Mouse (Mus musculus): Measurements from ENCODE around the gene Gm20388.
A peak's percentile ranks its signal among the peaks of the same experiment; 100 is the strongest.

Gene Gm20388

GRCm38 (mm10) chr8:122329553-122330239 is 2419.1 kb downstream of the Gm20388 start:
- DNase-seq (ENCODE audit: low spot score in 2 of 2): no peak

GRCm38 (mm10) chr8:122330446-122331133 is 2419.9 kb downstream of the Gm20388 start:
- DNase-seq (ENCODE audit: low spot score in 2 of 2): no peak

GRCm38 (mm10) chr8:122331134-122331523 is 2420.5 kb downstream of the Gm20388 start:
- DNase-seq (ENCODE audit: low spot score in 2 of 2): peak; percentile 68 to 81

- peak; percentile 75 to 83 for DNase-seq (ENCODE audit: low spot score in 2 of 2)
Measured at GRCm38 (mm10) chr8:122332753-122333506, 2422.3 kb downstream of the Gm20388 start.

GRCm38 (mm10) chr8:122333531-122333930 is 2422.9 kb downstream of the Gm20388 start:
- DNase-seq (ENCODE audit: low spot score in 2 of 2): no peak

GRCm38 (mm10) chr8:122334791-122335490 is 2424.3 kb downstream of the Gm20388 start:
- DNase-seq (ENCODE audit: low spot score in 2 of 2): no peak

- no peak for DNase-seq (ENCODE audit: low spot score in 2 of 2)
Measured at GRCm38 (mm10) chr8:122335638-122336250, 2425.1 kb downstream of the Gm20388 start.

GRCm38 (mm10) chr8:122336251-122336910 is 2425.7 kb downstream of the Gm20388 start:
- no peak for DNase-seq (ENCODE audit: low spot score in 2 of 2)

GRCm38 (mm10) chr8:122338852-122339251 is 2428.2 kb downstream of the Gm20388 start:
- no peak for DNase-seq (ENCODE audit: low spot score in 2 of 2)

GRCm38 (mm10) chr8:122340761-122341160 is 2430.1 kb downstream of the Gm20388 start:
- DNase-seq (ENCODE audit: low spot score in 2 of 2): no peak

- DNase-seq (ENCODE audit: low spot score in 2 of 2): no peak
Measured at GRCm38 (mm10) chr8:122341790-122342189, 2431.1 kb downstream of the Gm20388 start.

GRCm38 (mm10) chr8:122342362-122342761 is 2431.7 kb downstream of the Gm20388 start:
- no peak for DNase-seq (ENCODE audit: low spot score in 2 of 2)

GRCm38 (mm10) chr8:122342806-122343209 is 2432.2 kb downstream of the Gm20388 start:
- peak; percentile 64 to 72 for DNase-seq (ENCODE audit: low spot score in 2 of 2)

- no peak for DNase-seq (ENCODE audit: low spot score in 2 of 2)
Measured at GRCm38 (mm10) chr8:122343341-122343740, 2432.7 kb downstream of the Gm20388 start.

GRCm38 (mm10) chr8:122343758-122344157 is 2433.1 kb downstream of the Gm20388 start:
- peak in 1 of 2 experiments; percentile 49 for DNase-seq (ENCODE audit: low spot score in 2 of 2)

GRCm38 (mm10) chr8:122344219-122344618 is 2433.6 kb downstream of the Gm20388 start:
- no peak for DNase-seq (ENCODE audit: low spot score in 2 of 2)

- no peak for DNase-seq (ENCODE audit: low spot score in 2 of 2)
Measured at GRCm38 (mm10) chr8:122345181-122346095, 2434.8 kb downstream of the Gm20388 start.

GRCm38 (mm10) chr8:122347811-122348552 is 2437.3 kb downstream of the Gm20388 start:
- peak in 1 of 2 experiments; percentile 50 for DNase-seq (ENCODE audit: low spot score in 2 of 2)

Data from heart, adult 9 months (tissue).